Mouse (Mus musculus): ENCODE measurements around the gene Stx18. TPM values are rescaled to one million over a fixed set of nuclear protein-coding genes. Genes with fewer than 3 reads are reported as not detected.

Stx18 gene
- 10 to 100 TPM; 14.5 to 15.8 TPM for total RNA-seq (2021)
- long read RNA-seq, experiment 1, transcript Stx18-203 (11 exons, 3,002 nt): major isoform, 18 of 23 reads
- long read RNA-seq, experiment 1, partial matches to known transcripts: 0 of 23 reads
- long read RNA-seq, experiment 1, other reads (novel, unspliced or antisense): 4 of 23 reads
- long read RNA-seq, experiment 2, transcript Stx18-203 (11 exons, 3,002 nt): major isoform, 16 of 19 reads
- long read RNA-seq, experiment 2, partial matches to known transcripts: 1 of 19 reads
- long read RNA-seq, experiment 2, other reads (novel, unspliced or antisense): 1 of 19 reads

GRCm38 (mm10) chr5:38038710-38039592 lies at the start of gene Stx18:
Stx18 (plus strand) TSS chr5:38038742.
- DNase-seq: peak; percentile 79

GRCm38 (mm10) chr5:37992346-37992745 lies 46.2 kb upstream of the Stx18 start:
- no peak for DNase-seq

GRCm38 (mm10) chr5:37998805-37999204 lies 39.7 kb upstream of the Stx18 start:
- no peak for DNase-seq

DNA sequence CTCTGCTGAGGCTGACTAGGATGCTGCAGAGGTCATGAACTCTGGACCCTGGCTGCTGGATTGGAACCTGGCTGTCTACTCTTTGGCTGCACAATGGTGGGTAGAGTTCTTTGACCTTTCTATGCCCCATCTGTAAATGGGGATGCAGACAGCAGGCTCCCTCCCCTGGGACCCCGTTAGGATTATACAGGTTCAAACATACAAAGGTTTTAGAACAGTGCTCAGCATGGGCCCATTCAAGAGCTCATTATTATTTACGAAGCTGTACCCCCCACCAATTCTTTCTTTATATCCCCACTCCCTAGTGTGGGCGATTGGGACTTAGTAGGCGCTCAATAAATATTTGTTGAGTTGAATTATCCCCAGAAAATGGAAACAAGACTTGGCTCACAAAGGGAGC lies 36.0 kb upstream of the Stx18 start:
- no peak for DNase-seq

- no peak for DNase-seq
Observed at GRCm38 (mm10) chr5:38004746-38005145, 33.8 kb upstream of the Stx18 start.

- DNase-seq: no peak
Observed at GRCm38 (mm10) chr5:38006415-38007347, 31.9 kb upstream of the Stx18 start.

DNA sequence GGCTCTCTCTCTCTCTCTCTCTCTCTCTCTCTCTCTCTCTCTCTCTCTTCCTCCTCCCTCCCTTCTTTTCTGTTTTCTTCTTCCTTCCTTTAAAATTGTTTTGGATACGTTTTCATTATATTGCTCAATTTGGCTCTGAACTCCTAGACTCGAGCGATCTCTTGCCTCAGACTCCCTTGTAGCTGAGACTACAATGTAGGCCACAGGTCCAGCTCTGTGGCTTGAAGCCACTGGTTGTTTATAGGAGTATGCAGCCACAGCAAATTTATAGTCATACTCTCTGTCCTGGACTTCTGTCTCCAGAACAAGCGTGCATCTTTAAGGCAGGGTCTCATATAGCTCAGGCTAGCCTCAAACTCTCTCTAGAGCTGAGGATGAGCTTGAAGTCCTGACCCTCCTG lies 29.5 kb upstream of the Stx18 start:
- no peak for DNase-seq

GRCm38 (mm10) chr5:38014916-38015315 lies 23.6 kb upstream of the Stx18 start:
- DNase-seq: no peak

- no peak for DNase-seq
Observed at GRCm38 (mm10) chr5:38016945-38017344, 21.6 kb upstream of the Stx18 start.

DNA sequence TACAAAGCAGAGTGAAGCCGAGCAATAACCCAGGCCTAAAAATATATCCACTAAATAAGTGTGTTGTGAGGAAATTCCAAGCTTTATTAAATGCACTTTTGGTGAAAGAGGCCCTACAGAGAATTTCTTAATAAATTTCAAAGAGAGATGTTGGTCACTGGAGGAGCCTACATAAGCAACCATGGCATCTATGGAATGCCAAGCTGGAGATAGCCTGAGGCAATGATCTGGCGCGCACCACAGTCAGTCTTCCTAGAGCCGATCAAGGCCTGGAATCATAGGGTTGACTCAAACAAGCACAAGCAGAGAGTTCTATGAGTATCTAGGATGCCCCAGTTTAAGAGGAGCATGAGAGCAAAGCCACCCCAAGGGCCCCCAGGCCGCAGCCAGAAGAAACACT lies 10.9 kb upstream of the Stx18 start:
- DNase-seq: no peak

GRCm38 (mm10) chr5:38038274-38038673 lies 268 bp upstream of the Stx18 start:
- DNase-seq: no peak

DNA sequence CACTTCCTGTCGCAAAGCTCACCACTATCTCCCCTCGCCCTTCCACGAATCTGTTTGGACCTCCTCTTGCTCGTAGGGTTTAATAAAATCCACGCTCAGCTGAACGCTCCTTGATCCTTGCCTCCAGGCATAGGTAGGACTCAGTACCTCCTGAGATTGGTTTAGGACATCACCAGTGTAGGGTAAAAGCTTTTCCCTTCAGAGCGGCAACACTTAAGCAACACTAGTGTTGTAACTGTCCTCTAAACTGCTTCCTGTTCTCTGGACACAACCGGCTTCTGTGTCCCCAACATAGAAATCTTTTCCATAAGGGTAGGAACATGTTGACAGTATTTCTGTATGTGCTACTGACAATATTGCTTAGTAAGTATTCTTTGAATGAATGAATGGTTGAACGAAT lies 1.3 kb downstream of the Stx18 start:
- DNase-seq: no peak

DNA sequence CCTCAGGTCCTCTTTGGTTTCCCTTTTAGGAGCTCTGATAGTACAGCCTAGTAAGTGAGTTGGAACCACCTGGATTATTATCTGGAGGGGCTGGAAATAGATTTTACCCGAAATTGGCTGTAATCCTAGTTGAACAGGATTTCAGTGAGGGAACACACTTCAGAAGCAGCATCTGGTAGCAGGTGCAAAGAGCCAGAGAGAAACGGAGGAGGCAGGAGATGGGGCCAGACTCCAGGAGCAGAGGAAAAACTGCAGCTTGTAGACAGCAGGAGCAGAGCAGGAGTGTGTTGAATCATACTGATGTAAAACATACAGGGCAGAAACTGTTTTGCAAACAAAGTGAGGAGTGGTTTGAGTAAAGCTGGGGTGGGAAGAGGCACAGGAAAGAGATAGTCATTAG lies 6.4 kb downstream of the Stx18 start:
- no peak for DNase-seq

DNA sequence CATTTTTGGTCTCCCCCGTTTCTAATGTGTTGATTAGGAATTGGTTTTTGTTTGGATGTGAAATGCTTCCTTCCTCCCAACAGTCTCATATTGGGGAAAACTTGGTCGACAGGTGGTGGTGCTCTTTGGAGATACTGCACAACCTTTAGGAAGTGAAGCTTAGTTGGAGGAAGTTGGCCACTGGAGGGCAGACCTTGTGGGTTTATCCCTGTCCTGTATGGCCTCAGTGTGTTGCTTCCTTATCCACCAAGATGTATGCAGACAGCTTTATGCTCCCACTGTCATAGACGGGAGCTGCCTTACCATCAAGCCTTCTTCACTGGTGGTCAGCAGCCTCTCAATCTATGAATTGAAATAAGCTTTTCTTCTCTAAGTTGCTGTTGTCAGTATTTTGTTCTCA lies 9.6 kb downstream of the Stx18 start:
- DNase-seq: no peak

- DNase-seq: no peak
Observed at GRCm38 (mm10) chr5:38061051-38061450, 22.5 kb downstream of the Stx18 start.

DNA sequence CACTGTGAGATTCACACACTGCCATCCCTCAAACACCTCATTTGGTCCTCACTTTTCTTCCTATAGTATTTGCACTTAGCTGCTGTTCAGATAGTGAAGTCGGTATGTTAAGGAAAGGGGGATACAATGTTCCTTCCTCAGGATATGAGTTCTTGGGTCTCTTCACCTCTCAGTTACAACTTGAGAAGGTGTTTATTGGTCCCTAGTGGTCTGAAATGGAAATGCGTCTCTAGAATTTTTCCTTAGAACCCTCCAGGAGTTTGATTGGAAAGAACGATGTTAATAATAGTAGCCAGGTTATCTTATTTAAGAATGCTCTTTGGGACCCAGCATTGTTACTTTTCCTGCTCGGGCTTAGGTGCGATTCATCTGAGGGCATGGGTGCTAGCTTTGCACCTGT lies 24.2 kb downstream of the Stx18 start:
- DNase-seq: no peak

GRCm38 (mm10) chr5:38063339-38063738 lies 24.8 kb downstream of the Stx18 start:
- DNase-seq: no peak

GRCm38 (mm10) chr5:38064043-38064575 lies 25.6 kb downstream of the Stx18 start:
- no peak for DNase-seq

- DNase-seq: no peak
Observed at GRCm38 (mm10) chr5:38064701-38065100, 26.2 kb downstream of the Stx18 start.

DNA sequence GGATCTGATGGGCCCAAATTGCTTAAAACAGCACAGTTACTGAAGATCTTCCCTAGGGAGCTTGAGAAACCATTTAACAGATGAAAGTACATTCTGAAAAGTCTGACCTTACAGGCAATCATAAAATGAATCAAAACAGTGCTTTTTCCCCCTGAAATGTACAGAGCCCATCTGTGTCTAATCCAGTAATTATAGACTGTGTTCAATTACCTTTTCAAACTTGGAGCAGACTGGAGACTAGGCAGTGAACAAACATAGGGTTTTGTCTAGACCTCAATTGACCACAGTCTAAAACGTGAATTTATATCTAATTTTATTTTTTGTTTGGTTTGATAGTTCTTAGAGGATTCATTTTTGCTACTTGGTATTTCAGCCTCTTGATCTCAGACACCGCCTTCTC lies 26.9 kb downstream of the Stx18 start:
- no peak for DNase-seq

GRCm38 (mm10) chr5:38066606-38067005 lies 28.1 kb downstream of the Stx18 start:
- no peak for DNase-seq

DNA sequence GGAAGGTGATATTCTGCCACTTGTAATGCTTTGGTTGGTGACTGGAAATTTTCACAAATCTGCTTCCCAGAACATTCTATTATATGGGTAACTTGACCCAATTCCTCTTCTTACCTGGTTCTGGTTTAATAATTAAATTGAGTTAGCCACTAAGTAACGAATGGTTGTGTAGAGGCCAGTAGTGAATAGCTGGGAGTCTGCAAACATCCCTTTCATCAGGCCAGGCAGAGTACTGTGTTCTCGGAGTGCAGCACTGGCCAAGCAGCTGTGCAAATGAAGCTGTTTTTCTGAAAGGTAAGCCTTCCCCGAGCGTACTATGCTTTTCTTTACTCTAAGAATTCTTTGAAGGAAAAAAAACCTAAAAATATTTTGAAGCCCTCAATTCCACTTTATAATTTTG lies 37.8 kb downstream of the Stx18 start:
- DNase-seq: no peak

Measured in gastrocnemius, postnatal 25 days (tissue).